Mouse (Mus musculus) v-Abl transformed pro-B cells (cell line): ENCODE data around the gene Uvssa.
"Not testable (repeated sequence)": the region's sequence is repeated elsewhere in the genome, so short reads cannot be mapped to it uniquely, and the experiment has no call there.

Source experiments
- in situ Hi-C, 2 experiments: fragments of 400-800 bp; cut with MboI; formaldehyde crosslinking; loops; one replicate each; pipeline ENCODE4 v1.15.1; 2025; ENCODE audit not compliant: unreplicated experiment in 2 of 2

Gene Uvssa

GRCm38 (mm10) chr5:33378302-33378854 is at the start of gene Uvssa:
TSS of gene Uvssa (plus strand) at chr5:33378549.
- in situ Hi-C loops: loop anchor here (5.0 kb wide), 3 partner anchors 101 to 176 kb away; no protein-coding TSS in a partner anchor

DNA sequence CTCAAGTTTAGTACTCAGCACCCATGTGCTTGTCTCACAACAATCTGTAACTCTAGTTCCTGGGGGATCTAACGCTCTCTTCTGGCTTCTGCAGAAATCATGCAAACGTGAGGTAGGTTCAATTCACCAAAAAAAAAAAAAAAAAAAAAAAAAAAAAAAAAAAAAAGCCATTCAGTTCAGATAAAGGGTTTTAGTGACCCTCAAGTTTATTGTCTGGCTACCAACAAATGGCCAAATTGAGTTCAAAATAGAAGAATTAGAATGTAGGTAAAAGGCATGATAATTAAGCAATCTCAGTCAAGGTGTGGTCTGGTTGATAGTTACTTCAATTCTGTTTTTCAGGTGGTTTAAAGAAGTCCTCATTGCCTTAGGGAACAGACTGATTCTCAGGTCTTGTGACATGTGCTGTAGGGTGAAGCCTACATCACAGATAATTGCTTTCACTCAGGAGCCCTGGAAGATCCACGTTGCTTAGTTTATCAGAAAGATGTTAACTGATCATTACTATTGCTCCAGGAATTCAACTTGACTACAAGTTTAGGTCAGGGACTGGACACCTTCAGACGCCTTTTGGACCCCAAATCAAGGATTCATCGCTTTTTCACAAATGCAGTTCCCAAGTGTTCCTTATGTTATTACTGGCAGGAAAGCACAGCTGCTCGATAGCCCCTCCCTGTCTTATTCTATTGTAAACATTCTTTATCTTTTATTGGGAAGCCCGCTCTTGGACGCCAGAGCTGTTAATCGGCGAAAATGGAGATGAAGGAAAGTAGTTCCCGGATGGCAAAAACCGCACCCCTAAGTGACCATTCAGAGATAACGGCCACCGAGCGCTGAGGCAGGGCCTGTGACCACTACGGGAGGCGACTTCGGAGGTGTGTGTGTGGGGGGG is 43.7 kb upstream of the Uvssa start:
- in situ Hi-C loops: loop anchor here in 1 of 2 experiments (5.0 kb wide), 1 partner anchor 38 kb away; no protein-coding TSS in a partner anchor

GRCm38 (mm10) chr5:33335273-33335976 is 42.9 kb upstream of the Uvssa start, which contains the start of gene Maea:
TSS of gene Maea (plus strand) at chr5:33335509.
- in situ Hi-C loops: loop anchor here in 1 of 2 experiments (5.0 kb wide), 1 partner anchor 37 kb away; no protein-coding TSS in a partner anchor

GRCm38 (mm10) chr5:33335977-33336360 is 42.4 kb upstream of the Uvssa start:
- in situ Hi-C loops: loop anchor here in 1 of 2 experiments (5.0 kb wide), 1 partner anchor 36 kb away; no protein-coding TSS in a partner anchor

- in situ Hi-C loops: loop anchor here in 1 of 2 experiments (5.0 kb wide), 1 partner anchor 35 kb away; no protein-coding TSS in a partner anchor
These were observed 41.1 kb upstream of the Uvssa start for GRCm38 (mm10) chr5:33337206-33337605.

DNA sequence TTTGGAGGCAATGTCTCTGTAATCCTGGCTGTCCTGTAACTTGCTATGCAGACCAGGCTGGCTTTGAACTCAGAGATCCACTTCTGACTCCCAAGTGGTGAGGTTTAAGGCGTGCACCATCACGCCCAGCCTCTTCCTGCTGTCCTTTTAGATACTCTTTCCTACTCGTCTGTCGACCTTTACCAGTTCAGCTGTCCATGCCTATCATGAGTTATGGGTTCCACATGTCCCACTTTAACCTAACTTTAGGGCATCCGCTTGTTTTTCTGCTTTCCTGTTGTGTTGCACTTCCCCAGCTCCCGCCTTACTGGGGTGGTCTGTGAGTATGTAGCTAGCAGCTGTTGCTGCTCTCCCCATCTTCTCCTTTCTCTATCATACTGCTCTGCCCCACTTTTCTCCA is 37.2 kb upstream of the Uvssa start:
- in situ Hi-C loops: no loop called here

DNA sequence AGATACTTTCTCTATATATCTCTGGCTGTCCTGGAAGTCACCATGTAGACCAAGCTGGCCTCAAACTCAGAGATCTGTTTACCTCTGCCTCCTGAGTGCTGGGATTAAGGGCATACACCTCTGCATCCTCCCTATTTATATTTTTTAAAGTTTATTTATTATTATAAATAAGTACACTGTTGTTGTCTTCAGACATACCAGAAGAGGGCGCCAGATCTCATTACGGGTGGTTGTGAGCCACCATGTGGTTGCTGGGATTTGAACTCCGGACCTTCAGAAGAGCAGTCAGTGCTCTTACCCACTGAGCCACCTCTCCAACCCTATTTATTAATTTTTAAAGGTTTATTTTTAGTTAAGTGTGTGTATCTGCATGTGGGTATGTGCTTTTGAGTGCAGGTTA is 36.1 kb upstream of the Uvssa start:
- in situ Hi-C loops: not testable (repeated sequence)

GRCm38 (mm10) chr5:33342821-33343220 is 35.5 kb upstream of the Uvssa start:
- in situ Hi-C loops: no loop called here

- in situ Hi-C loops: no loop called here
These were observed 34.8 kb upstream of the Uvssa start for GRCm38 (mm10) chr5:33343571-33343970.

GRCm38 (mm10) chr5:33344070-33344469 is 34.3 kb upstream of the Uvssa start:
- in situ Hi-C loops: no loop called here

- in situ Hi-C loops: no loop called here
These were observed 30.7 kb upstream of the Uvssa start for GRCm38 (mm10) chr5:33347620-33348019.

DNA sequence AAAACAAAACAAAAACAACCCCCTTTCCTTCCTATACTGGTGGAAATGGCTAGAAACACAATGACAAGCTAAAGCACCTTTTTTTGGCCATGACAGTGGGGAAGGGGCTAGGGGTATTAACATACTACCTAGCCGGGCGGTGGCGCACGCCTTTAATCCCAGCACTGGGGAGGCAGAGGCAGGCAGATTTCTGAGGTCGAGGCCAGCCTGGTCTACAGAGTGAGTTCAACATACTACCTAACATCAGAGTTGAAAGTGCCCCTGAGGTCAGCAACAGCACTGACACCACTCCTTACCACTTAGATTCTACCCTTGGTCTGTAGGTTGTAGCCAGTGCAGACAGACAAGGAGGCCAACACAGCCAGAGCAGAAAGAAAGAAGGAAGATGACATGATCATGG is 29.1 kb upstream of the Uvssa start:
- in situ Hi-C loops: no loop called here

DNA sequence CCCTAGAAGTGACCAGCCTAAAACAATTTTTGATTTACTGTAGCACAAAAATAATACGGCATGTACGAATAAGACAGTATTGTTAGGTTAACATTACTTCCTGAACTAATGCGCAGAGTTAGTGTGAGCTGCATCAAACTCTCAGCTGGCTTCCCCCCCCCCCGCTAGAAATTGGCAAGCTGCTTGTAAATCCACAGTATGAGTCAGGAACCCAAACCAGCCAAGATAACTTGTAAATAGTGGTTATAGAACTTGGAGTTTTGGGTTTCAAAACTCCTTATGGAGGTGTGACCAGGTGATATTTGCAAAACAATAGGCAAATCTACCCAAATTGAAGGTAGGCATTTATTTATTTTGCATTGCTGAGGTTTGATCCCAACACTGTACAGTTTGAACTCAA is 28.6 kb upstream of the Uvssa start:
- in situ Hi-C loops: no loop called here

- in situ Hi-C loops: no loop called here
These were observed 26.6 kb upstream of the Uvssa start for GRCm38 (mm10) chr5:33351556-33352272.

GRCm38 (mm10) chr5:33352273-33352645 is 26.1 kb upstream of the Uvssa start:
- in situ Hi-C loops: no loop called here

DNA sequence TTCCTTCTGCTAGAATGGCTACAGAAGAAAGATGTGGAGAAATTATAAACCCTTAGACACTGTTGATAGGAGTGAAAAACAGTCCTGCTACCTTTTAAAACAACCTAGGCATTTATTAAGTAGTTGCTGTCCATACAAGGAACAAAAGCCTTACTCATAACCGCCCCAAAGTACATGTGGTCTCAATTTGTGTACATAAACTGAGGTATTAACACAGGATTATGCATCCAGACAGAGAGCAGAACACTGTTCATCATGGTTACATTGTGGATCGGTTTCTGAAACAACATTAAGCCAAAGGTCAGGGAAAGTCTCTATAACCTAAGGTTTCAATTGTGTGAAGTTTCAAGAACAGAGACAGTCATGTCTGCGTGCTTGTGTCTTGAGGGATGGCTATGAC is 25.3 kb upstream of the Uvssa start:
- in situ Hi-C loops: no loop called here

DNA sequence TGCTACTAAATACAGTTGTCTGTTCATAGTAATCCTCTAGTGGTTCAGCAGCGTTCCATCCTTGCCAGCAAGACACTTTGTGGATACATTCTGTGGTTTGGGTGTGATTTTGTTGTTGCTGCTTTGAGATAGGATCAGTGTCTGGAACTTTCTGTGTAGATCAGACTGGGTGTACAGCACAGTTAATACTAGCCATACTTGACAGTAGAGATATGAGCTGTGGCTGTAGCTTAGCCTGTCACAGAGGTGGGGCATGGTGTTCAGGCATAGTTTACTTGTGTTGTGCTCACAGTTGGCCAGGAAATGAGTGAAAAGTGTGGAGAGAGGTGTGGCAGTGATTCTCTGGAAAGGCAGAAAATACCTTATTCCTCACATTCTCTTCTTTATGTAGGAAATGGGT is 20.9 kb upstream of the Uvssa start:
- in situ Hi-C loops: no loop called here

- in situ Hi-C loops: no loop called here
These were observed 19.9 kb upstream of the Uvssa start for GRCm38 (mm10) chr5:33358467-33358866.

DNA sequence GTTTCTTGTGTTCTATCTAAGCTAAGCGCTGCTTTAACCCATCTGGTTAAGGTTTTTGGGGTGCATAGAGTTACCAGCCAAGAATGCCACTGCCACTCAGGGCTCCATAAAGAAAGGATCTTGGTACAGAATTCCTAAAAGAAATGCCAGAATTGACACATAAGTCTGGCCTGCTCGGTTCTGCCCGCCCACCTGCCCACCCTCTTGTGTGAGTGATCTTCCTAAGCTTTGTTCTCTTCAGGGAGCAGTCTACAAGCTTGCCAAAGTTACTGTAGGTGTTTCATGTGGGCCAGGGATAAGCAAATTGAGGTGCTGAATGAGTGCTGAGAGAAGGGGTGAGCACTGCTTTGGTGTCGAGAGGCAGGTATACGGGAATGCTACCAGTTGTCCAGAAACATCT is 15.1 kb upstream of the Uvssa start:
- in situ Hi-C loops: no loop called here

- in situ Hi-C loops: no loop called here
These were observed 9.7 kb upstream of the Uvssa start for GRCm38 (mm10) chr5:33368651-33369050.
